Mouse (Mus musculus): ENCODE measurements around the gene Rpn1. TPM values are rescaled to one million over a fixed set of nuclear protein-coding genes. Genes with fewer than 3 reads are reported as not detected.

Rpn1 gene
- total and polyA plus RNA-seq, 2 experiments from 2014 or later, result 198 to 261 TPM

DNA sequence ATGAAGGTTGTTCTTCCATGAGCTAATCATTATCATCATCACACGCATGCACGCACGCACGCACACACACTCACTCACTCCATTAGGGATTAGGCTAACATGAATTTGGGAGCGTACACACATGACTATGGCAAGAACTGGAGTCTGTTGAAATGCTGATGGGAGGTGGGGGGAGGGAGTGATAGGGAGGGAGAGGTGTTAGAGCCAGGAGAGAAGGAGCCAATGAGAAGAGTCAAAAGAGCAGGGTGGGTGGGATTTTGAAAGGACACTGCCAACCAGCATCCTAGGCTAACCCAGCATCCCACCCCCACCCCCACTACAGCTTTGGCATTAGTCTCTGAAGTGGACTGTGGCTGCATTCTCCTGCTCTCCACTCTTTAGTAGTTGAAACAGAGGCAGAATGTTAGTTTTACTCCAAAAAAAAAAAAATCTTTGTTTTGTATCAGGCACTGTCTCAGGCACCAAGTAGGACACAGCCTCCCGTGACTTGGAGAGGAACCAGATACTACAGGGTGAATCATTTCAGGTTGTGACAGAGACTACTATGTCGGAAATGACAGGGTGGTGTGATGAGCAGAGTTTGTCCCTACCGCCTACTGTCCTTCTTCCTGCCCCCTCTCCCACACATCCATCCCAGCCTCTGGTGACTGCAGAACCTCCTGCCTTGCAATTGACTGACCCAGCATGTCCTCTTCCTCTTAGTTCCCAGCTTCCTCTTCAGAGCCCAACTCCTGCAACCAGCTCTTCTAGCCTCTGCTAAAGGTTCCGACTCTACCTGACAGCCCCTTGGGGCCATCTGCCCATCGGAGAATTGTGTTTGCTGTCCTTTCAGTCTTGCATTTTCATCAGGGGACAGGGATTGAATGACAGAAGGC is 23.6 kb downstream of the Rpn1 start:
- DNase-seq (ENCODE audit: low spot score), result no peak
- 86% methylated on average over 10 of the region's 10 CpGs for WGBS
- no peak for ATAC-seq (ENCODE audit: low FRiP score)

DNA sequence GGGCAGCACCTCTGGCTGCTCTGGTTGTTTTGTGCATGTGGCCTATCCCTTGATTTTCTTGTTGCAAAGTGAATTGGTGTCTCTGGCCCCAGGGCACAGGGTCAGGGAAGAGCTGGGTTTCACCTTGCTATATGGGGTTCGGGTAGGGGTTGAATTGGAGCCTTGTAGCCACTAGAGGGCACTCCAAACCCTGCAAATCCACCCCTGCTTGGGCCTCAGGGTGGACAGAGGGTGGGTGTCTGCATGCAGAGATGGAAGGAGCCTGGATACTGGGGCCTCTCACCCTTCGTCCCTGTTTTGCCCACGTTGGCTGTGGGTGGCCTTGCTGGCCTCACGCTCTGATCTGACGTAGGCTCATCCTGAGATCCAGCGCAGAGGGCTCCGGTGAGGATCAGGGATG is 28.9 kb downstream of the Rpn1 start:
- 0 out of 2 replicates have a peak overlapping the region, but pooled peaks have one; percentile 19 for H3K9ac ChIP-seq (replicated peaks; ENCODE audit: low read length, poor library complexity, severe bottlenecking)
- no peaks in the 10 kb centered on the region for H3K27me3 ChIP-seq (ENCODE audit: insufficient read depth, low read length)
- ATAC-seq (ENCODE audit: low FRiP score), result peak; percentile 38; the same call in 1 of the 2 replicates
- H3K36me3 ChIP-seq (ENCODE audit: insufficient read depth, low read length), result no peaks in the 10 kb centered on the region
- WGBS, result 31% methylated on average over 7 of the region's 7 CpGs
- TF ChIP-seq CTCF (IDR thresholded peaks at IDR 0.05), result peak; percentile 90
- H3K4me2 ChIP-seq (ENCODE audit: low read depth, low read length, poor library complexity, severe bottlenecking), result no peak overlapping the region
- no peaks in the 10 kb centered on the region for H3K9me3 ChIP-seq (ENCODE audit: low read length)
- peak; percentile 69 for DNase-seq (ENCODE audit: low spot score)
- no peak overlapping the region for H3K27ac ChIP-seq (ENCODE audit: low read depth, low read length)
- H3K4me3 ChIP-seq (ENCODE audit: low read depth, low read length), result no peak overlapping the region
- no peaks in the 10 kb centered on the region for H3K4me1 ChIP-seq (ENCODE audit: insufficient read depth, low read length)

More for the DNA sequence above, 23.6 kb downstream of the Rpn1 start:
- Histone ChIP-seq H3K9ac (replicated peaks; ENCODE audit: low read length, poor library complexity, severe bottlenecking) (0 out of 2 replicates have a peak overlapping the region, but pooled peaks have one; percentile 19), H3K4me1 (ENCODE audit: insufficient read depth, low read length) (peaks cover 5% of the 10 kb centered on the region; the same call in 1 of the 2 replicates), H3K4me2 (ENCODE audit: low read depth, low read length, poor library complexity, severe bottlenecking) (no peak overlapping the region), H3K36me3 (ENCODE audit: insufficient read depth, low read length) (peaks cover 14% of the 10 kb centered on the region), H3K9me3 (ENCODE audit: low read length) (no peaks in the 10 kb centered on the region), H3K27me3 (ENCODE audit: insufficient read depth, low read length) (no peaks in the 10 kb centered on the region), H3K27ac (ENCODE audit: low read depth, low read length) (no peak overlapping the region), H3K4me3 (ENCODE audit: low read depth, low read length) (no peak overlapping the region)
- TF ChIP-seq CTCF (IDR thresholded peaks at IDR 0.05), result no peak

DNA sequence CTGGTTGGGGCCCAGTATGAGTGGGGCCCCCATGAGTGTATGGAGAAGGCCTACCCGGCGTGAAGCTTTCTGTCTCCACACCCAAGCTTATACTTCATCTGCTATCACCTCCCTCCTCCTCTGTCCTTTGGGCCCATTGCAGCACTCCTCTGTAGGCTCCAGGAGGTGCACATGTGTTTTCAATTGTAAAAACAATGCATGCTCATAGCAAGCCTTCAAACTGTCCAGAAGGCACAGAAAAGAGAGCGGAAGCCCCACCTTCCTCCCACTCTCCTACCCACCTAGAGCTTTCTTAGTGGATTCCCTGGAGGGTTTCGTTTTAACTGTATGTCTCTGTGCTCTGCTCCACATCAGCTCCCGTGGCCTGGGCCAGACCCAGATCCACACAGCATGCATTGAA is 30.1 kb downstream of the Rpn1 start:
- H3K27ac ChIP-seq (ENCODE audit: low read depth, low read length), result no peak overlapping the region
- no peaks in the 10 kb centered on the region for H3K36me3 ChIP-seq (ENCODE audit: insufficient read depth, low read length)
- TF ChIP-seq CTCF (IDR thresholded peaks at IDR 0.05), result no peak
- H3K9ac ChIP-seq (replicated peaks; ENCODE audit: low read length, poor library complexity, severe bottlenecking), result no peak overlapping the region
- no peaks in the 10 kb centered on the region for H3K27me3 ChIP-seq (ENCODE audit: insufficient read depth, low read length)
- H3K4me3 ChIP-seq (ENCODE audit: low read depth, low read length), result no peak overlapping the region
- no peak for ATAC-seq (ENCODE audit: low FRiP score)
- no peaks in the 10 kb centered on the region for H3K9me3 ChIP-seq (ENCODE audit: low read length)
- WGBS, result 82% methylated on average over 5 of the region's 5 CpGs
- no peaks in the 10 kb centered on the region for H3K4me1 ChIP-seq (ENCODE audit: insufficient read depth, low read length)
- no peak overlapping the region for H3K4me2 ChIP-seq (ENCODE audit: low read depth, low read length, poor library complexity, severe bottlenecking)
- no peak for DNase-seq (ENCODE audit: low spot score)

DNA sequence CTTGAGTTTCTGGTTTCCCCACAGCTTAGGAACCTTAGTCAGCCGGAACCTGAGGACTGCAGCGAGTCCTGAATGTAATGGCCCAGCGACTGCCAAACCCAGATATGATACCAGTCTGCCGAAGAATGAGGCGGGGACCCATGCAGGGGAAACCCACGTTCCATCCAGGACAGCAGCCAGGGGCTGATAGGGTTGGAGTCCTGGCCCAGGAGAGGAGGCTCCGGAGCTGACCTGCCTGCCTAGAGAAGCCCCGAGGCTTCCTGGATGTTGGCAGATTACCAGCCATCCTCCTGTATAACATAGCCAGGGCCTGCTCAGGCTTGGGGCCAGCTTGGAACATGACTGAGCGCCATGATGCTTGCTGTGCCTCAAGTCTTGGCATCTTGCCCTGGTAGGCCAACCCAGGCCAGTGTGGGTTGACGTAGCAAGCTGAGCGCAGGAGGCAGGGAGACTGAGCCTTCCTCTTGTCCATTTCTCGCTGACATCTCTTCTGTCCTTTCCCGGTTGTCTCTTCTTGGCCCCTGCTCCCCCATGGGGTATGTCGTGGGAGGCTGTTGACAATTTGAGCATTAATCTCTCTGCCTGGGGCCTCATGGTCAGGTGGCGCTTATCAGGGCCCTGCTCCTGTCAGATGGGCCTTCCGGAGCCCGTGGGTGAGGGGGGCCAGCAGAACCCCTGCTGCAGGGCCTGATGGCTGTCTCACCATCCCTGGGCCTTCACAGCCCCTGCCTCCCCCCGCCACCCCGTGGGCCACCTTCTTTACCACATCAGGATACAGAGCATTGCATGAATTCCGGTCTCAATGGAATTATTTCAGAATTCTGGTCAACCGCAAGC is 32.3 kb downstream of the Rpn1 start:
- H3K9ac ChIP-seq (replicated peaks; ENCODE audit: low read length, poor library complexity, severe bottlenecking), result no peak overlapping the region
- DNase-seq (ENCODE audit: low spot score) (peak; percentile 84), ATAC-seq (ENCODE audit: low FRiP score) (peak; percentile 56; the same call in 1 of the 2 replicates)

DNA sequence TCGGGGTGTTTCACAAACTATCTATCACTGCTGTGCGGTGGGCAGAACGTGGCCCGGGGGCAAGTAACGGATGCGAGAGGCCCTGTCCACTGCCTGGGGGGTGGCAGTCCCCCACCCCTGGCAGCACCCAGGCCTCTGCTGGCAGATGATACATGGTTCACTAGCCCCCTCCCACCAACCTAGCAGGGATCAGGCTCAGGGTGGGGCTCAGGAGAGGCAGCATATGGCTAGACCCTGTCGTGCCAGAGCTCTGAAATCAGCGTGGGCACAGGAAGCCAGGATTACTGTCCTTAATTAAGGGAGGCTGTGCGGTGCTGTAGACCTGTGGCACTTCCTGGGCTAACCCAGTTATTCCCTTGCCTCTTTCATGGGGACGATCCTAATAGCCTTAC is 32.9 kb downstream of the Rpn1 start:
- 79% methylated on average over 10 of the region's 10 CpGs for WGBS
- Histone ChIP-seq H3K27ac (ENCODE audit: low read depth, low read length) (no peak overlapping the region), H3K9ac (replicated peaks; ENCODE audit: low read length, poor library complexity, severe bottlenecking) (no peak overlapping the region), H3K4me3 (ENCODE audit: low read depth, low read length) (no peak overlapping the region), H3K4me2 (ENCODE audit: low read depth, low read length, poor library complexity, severe bottlenecking) (no peak overlapping the region), H3K36me3 (ENCODE audit: insufficient read depth, low read length) (no peaks in the 10 kb centered on the region), H3K27me3 (ENCODE audit: insufficient read depth, low read length) (no peaks in the 10 kb centered on the region), H3K4me1 (ENCODE audit: insufficient read depth, low read length) (no peaks in the 10 kb centered on the region), H3K9me3 (ENCODE audit: low read length) (no peaks in the 10 kb centered on the region)
- ATAC-seq (ENCODE audit: low FRiP score), result no peak
- TF ChIP-seq CTCF (IDR thresholded peaks at IDR 0.05), result no peak
- no peak for DNase-seq (ENCODE audit: low spot score)

More for the DNA sequence above, 32.3 kb downstream of the Rpn1 start:
- Histone ChIP-seq H3K36me3 (ENCODE audit: insufficient read depth, low read length) (no peaks in the 10 kb centered on the region), H3K27ac (ENCODE audit: low read depth, low read length) (no peak overlapping the region), H3K9me3 (ENCODE audit: low read length) (no peaks in the 10 kb centered on the region), H3K27me3 (ENCODE audit: insufficient read depth, low read length) (no peaks in the 10 kb centered on the region), H3K4me3 (ENCODE audit: low read depth, low read length) (no peak overlapping the region), H3K4me2 (ENCODE audit: low read depth, low read length, poor library complexity, severe bottlenecking) (no peak overlapping the region), H3K4me1 (ENCODE audit: insufficient read depth, low read length) (no peaks in the 10 kb centered on the region)
- no peak for TF ChIP-seq CTCF (IDR thresholded peaks at IDR 0.05)
- WGBS, result 65% methylated on average over 21 of the region's 21 CpGs

Measured in midbrain, postnatal 0 days (tissue).